Mouse (Mus musculus): ENCODE data around the gene Gm37240. TPM values are rescaled to one million over a fixed set of nuclear protein-coding genes. Genes with fewer than 3 reads are reported as not detected.
A peak's percentile ranks its signal among the peaks of the same experiment; 100 is the strongest.

The Gm37240 gene
- total RNA-seq, 2 experiments from 2014 or later: 2.6 to 3.2 TPM

DNA sequence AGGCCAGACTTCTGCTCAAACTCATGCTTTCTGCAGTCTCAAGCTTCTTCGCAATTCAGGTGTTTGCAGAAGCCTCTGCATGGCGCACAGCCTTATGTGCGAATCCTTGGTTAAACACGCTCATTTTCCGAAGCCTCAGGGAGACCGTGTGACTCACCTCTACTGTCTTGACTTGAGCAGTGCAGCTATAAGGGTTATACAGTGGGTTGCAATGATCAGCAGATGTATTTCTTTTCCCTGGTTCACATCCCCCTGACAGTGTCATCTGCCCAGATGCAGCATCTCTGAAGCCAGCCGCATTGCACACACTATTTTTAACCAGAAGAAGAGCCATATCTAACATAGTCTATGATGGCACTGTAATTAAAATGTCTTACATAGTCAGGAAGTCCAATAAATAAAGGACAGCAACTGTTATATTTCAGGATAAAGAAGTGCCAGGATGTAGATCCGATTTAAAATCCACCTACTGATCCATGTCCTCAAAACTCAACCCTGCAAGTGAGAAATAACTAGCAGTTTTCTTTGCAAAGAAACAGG, 843.6 kb downstream of the Gm37240 start:
- DNase-seq (ENCODE audit: extremely low spot score in 1 of 2, low spot score in 2 of 2): no peak
- intact Hi-C loops (cut with DNase I): loop anchor here (10.0 kb wide), 1 partner anchor 101 kb away; no protein-coding TSS in a partner anchor

DNA sequence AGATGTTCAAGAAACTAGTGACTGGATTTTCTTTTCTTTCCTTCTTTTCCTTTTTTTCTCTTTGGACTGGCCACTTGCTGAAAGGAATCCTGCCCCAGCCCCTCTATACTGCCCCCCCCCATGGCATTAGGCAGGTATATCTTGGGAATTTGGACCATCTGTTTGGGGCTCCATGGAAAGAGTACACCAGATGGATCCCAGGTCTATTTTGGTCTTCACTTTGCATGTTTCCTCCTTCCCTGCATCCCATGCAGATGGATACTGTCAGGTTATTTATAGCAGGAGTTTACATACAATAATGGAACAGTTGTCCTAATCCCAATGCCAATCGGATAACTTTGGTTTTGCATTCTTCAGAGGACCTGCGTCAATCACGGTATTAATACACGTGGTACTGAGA, 845.2 kb downstream of the Gm37240 start:
- no peak for DNase-seq (ENCODE audit: extremely low spot score in 1 of 2, low spot score in 2 of 2)
- intact Hi-C loops (cut with DNase I): loop anchor here (10.0 kb wide), 1 partner anchor 103 kb away; no protein-coding TSS in a partner anchor

DNA sequence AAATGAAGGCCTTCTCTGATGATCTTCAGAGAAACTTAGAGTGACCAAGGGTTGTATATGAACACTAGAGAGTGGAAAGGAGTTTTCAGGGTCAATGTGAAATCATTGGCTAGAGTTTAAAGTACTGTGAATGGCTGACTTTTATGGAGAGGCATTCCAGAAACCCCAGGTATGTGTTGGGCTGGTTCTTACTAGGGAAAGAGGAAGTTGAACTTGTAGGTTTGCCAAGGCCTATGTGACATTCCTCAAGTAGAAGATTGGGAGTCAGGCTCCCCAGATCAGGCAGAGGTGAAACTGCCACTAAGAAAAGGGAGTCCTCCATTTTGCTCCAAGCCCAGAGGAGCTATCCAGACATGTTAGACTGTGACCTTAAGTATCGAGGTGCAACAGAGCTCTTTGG, 858.2 kb downstream of the Gm37240 start:
- intact Hi-C loops (cut with DNase I): loop anchor here (10.0 kb wide), 1 partner anchor 346 kb away; no protein-coding TSS in a partner anchor
- no peak for DNase-seq (ENCODE audit: extremely low spot score in 1 of 2, low spot score in 2 of 2)

GRCm38 (mm10) chr3:85024817-85025705, 862.3 kb downstream of the Gm37240 start:
- peak; percentile 27 to 66 for DNase-seq (ENCODE audit: extremely low spot score in 1 of 2, low spot score in 2 of 2)
- intact Hi-C loops (cut with DNase I): loop anchor here (5.0 to 10.0 kb wide), 3 partner anchors 38 to 350 kb away; no protein-coding TSS in a partner anchor

DNA sequence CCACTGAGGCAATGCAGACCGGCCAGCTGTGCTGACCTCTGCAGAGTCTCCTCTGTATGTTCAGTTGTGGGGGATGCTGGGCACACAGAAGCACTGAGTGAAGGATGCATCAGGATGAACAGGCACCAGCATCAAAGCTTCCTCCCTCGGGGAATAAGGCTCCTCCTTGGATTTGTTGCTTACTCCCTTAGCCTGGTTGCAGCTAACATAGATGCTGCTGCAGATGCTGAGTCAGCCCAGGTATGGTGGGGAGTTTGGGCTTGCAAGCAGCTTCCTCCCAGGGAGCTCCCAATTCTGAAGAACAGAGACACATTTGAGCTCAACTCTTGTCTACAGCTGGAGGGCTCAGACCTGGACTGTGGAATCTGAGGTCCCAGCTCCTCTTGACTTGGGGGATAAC, 863.1 kb downstream of the Gm37240 start:
- DNase-seq (ENCODE audit: extremely low spot score in 1 of 2, low spot score in 2 of 2): no peak
- intact Hi-C loops (cut with DNase I): loop anchor here (5.0 to 10.0 kb wide), 3 partner anchors 37 to 351 kb away; no protein-coding TSS in a partner anchor

GRCm38 (mm10) chr3:85022800-85023199, 864.5 kb downstream of the Gm37240 start:
- DNase-seq (ENCODE audit: extremely low spot score in 1 of 2, low spot score in 2 of 2): no peak
- intact Hi-C loops (cut with DNase I): loop anchor here (5.0 to 10.0 kb wide), 3 partner anchors 35 to 352 kb away; no protein-coding TSS in a partner anchor

- intact Hi-C loops (cut with DNase I): loop anchor here (5.0 to 10.0 kb wide), 3 partner anchors 35 to 353 kb away; no protein-coding TSS in a partner anchor
- no peak for DNase-seq (ENCODE audit: extremely low spot score in 1 of 2, low spot score in 2 of 2)
Measured at GRCm38 (mm10) chr3:85021816-85022215, 865.5 kb downstream of the Gm37240 start.

DNA sequence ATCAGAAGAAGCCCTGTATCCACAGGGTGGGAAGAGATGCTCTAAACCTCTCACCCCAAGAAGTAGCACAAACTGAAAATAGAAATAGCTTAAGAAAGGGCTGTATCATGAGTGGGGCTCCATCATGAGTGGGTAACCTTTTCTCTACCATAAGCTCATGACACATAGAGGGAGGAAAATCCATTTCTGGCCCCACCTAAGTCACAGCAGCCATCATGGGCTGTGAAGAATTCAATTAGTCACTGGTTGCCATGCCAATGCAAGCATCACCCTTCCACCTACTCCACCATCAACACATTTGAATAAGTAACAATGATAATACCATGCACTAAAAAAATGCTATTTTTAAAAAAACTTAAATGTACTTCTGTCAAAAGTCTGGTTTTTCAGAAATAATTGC, 867.2 kb downstream of the Gm37240 start:
- intact Hi-C loops (cut with DNase I): loop anchor here (5.0 to 10.0 kb wide), 3 partner anchors 33 to 355 kb away; no protein-coding TSS in a partner anchor
- peak in 1 of 2 experiments; percentile 40 for DNase-seq (ENCODE audit: extremely low spot score in 1 of 2, low spot score in 2 of 2)

GRCm38 (mm10) chr3:85015667-85016066, 871.7 kb downstream of the Gm37240 start:
- DNase-seq (ENCODE audit: extremely low spot score in 1 of 2, low spot score in 2 of 2): peak; percentile 45 to 53
- intact Hi-C loops (cut with DNase I): no loop called here

DNA sequence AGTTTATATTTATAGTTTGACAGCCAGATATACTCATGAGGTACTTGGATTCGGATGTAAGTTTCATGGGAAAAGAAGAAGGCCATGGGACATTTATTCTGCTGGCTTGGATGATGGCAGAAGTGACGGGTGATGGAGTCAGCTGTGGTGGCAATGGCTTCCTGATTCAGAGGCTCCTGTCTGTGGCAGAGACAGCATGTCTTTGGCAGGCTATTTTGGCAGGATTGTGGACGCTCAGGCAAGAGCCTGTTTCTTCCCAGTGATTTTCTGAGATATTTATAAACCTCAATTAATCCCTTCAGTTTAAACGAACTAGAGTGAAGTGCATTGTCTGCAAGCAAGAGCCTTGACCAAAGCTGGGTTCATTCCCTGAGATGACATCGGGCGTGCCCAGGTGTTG, 874.4 kb downstream of the Gm37240 start:
- intact Hi-C loops (cut with DNase I): no loop called here
- DNase-seq (ENCODE audit: extremely low spot score in 1 of 2, low spot score in 2 of 2): no peak

DNA sequence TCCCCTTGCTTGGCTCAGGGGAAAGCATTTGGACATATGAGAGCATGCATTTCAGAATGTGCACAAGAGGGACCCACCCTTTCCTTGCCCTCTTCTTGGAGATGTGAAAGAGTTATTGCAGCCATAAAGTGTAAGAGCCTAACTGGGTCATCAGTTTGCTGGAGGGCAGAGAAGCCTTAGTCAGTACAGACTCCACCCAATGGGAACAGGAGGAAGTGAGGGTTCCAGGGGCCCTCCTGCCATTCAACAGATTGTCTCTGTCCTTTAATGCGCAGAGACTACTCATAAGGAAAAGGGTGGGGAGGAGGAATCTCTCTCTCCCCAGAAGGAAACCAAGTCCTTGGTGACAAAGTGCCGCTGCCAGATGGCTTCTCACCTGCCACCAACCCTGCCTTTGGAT, 882.1 kb downstream of the Gm37240 start:
- intact Hi-C loops (cut with DNase I): no loop called here
- no peak for DNase-seq (ENCODE audit: extremely low spot score in 1 of 2, low spot score in 2 of 2)

- no peak for DNase-seq (ENCODE audit: extremely low spot score in 1 of 2, low spot score in 2 of 2)
- intact Hi-C loops (cut with DNase I): loop anchor here (5.0 kb wide), 1 partner anchor 33 kb away; no protein-coding TSS in a partner anchor
Measured at GRCm38 (mm10) chr3:84988880-84989279, 898.4 kb downstream of the Gm37240 start.

GRCm38 (mm10) chr3:84985121-84985625, 902.1 kb downstream of the Gm37240 start:
- DNase-seq (ENCODE audit: extremely low spot score in 1 of 2, low spot score in 2 of 2): no peak
- intact Hi-C loops (cut with DNase I): loop anchor here (5.0 kb wide), 1 partner anchor 37 kb away; no protein-coding TSS in a partner anchor

- intact Hi-C loops (cut with DNase I): no loop called here
- no peak for DNase-seq (ENCODE audit: extremely low spot score in 1 of 2, low spot score in 2 of 2)
Measured at GRCm38 (mm10) chr3:84982688-84983087, 904.6 kb downstream of the Gm37240 start.

DNA sequence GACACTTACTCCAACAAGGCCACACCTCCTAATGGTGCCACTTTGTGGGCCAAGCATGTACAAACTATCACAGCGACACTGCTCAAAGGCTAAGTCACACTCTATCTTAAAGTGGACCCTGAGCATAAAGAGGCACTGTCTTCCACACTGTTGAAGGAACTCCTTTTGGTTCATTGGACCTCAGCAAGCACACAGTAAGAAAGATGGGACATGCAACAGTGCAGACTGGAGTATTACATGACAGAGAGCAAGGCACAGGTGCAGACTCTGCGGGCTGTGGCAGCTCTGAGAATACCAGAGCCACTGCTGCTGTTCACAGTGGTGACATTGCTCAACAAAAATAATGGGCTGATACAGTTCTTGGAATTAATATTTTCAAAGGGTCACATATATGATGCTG, 907.2 kb downstream of the Gm37240 start:
- intact Hi-C loops (cut with DNase I): no loop called here
- DNase-seq (ENCODE audit: extremely low spot score in 1 of 2, low spot score in 2 of 2): no peak

DNA sequence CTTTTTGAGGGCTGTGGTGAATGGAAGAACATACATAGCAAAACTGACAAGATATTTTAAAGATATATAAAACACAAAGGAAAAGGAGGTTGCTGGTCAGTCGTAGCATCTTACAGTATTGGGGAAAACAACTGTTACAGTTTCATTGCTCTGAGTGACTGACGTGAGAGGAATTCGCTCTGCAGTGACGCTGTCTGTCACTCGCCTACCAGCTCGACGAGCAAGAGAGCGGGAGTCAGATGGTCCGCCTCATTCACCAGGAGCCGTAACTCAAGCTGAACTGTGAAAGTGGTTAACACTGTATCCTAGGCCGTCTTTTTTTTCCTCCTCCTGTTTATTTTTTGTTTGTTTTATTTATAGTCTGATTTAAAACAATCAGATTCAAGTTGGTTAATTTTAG, 908.6 kb downstream of the Gm37240 start:
- no peak for DNase-seq (ENCODE audit: extremely low spot score in 1 of 2, low spot score in 2 of 2)
- intact Hi-C loops (cut with DNase I): no loop called here

GRCm38 (mm10) chr3:84974193-84974592, 913.1 kb downstream of the Gm37240 start:
- no peak for DNase-seq (ENCODE audit: extremely low spot score in 1 of 2, low spot score in 2 of 2)
- intact Hi-C loops (cut with DNase I): no loop called here

GRCm38 (mm10) chr3:84972881-84973280, 914.4 kb downstream of the Gm37240 start:
- intact Hi-C loops (cut with DNase I): no loop called here
- no peak for DNase-seq (ENCODE audit: extremely low spot score in 1 of 2, low spot score in 2 of 2)

DNA sequence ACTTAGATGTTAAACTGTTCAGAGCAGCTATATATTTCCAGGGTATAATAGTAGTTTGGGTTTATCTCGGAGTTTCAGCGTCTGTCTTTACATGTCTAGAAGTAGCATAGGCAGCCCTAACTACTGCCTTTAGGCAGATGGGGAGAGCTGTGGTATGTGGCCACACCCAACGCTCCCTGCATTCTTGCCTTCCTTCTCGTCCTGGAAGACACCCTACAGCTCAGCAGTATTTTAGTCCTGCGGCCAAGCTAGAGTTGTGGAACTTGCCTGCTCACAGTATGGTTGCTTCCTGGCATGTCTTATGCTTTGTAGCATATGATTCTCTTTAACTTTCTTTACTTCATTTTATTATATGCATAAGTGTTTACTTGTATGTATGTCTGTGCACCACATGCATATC, 915.8 kb downstream of the Gm37240 start:
- DNase-seq (ENCODE audit: extremely low spot score in 1 of 2, low spot score in 2 of 2): no peak
- intact Hi-C loops (cut with DNase I): no loop called here
